Mouse (Mus musculus): Measurements from ENCODE around the gene Sbno2. TPM values are rescaled to one million over a fixed set of nuclear protein-coding genes. Genes with fewer than 3 reads are reported as not detected.

Sbno2 gene
- total and polyA plus RNA-seq, 2 experiments from 2014 or later: 6.8 to 24.2 TPM

- H3K4me1 ChIP-seq (ENCODE audit: insufficient read depth): no peaks in the 10 kb centered on the region
- WGBS: 93% methylated on average over 6 of the region's 6 CpGs
- H3K4me2 ChIP-seq (ENCODE audit: low read depth): no peak overlapping the region
- ATAC-seq (no peak), DNase-seq (no peak)
- no peak for TF ChIP-seq CTCF (IDR thresholded peaks at IDR 0.05; ENCODE audit: low read depth)
- no peak overlapping the region for H3K27ac ChIP-seq (ENCODE audit: low read depth, low read length)
- no peaks in the 10 kb centered on the region for H3K9me3 ChIP-seq (ENCODE audit: low read length)
- H3K36me3 ChIP-seq (ENCODE audit: insufficient read depth): no peaks in the 10 kb centered on the region
- H3K9ac ChIP-seq: no peak overlapping the region
- H3K4me3 ChIP-seq (ENCODE audit: low read depth, low read length): no peak overlapping the region
- no peaks in the 10 kb centered on the region for H3K27me3 ChIP-seq (ENCODE audit: insufficient read depth, low read length)
Measured at GRCm38 (mm10) chr10:80094085-80094484, 11.3 kb downstream of the Sbno2 start.

DNA sequence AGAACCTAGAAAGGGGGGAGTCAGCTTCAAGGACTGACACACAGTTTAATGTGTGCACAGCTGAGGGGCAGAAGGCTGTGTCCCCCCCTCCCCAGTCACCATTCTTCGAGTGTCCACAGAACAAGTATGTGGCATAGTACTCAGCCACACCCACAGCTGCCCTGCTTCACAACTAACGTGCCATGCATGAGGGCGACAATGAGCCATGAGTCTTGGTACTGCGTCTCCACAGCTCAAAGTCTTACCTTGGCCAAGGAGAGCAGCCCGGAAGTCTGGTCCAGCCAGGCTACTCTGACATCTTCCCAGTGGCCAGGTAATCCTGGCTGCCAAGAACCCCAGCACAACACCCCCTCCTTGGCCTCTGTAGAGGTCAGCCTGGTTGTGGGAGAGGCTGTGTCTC is 12.7 kb downstream of the Sbno2 start:
- ATAC-seq (no peak), DNase-seq (no peak)
- no peak overlapping the region for H3K9ac ChIP-seq
- H3K27me3 ChIP-seq (ENCODE audit: insufficient read depth, low read length): no peaks in the 10 kb centered on the region
- H3K27ac ChIP-seq (ENCODE audit: low read depth, low read length): no peak overlapping the region
- no peak for TF ChIP-seq CTCF (IDR thresholded peaks at IDR 0.05; ENCODE audit: low read depth)
- H3K36me3 ChIP-seq (ENCODE audit: insufficient read depth): no peaks in the 10 kb centered on the region
- H3K4me3 ChIP-seq (ENCODE audit: low read depth, low read length): no peak overlapping the region
- H3K4me1 ChIP-seq (ENCODE audit: insufficient read depth): no peaks in the 10 kb centered on the region
- H3K9me3 ChIP-seq (ENCODE audit: low read length): no peaks in the 10 kb centered on the region
- WGBS: 82% methylated on average over 5 of the region's 5 CpGs
- H3K4me2 ChIP-seq (ENCODE audit: low read depth): no peak overlapping the region

- DNase-seq (no peak), ATAC-seq (no peak)
- Histone ChIP-seq H3K4me1 (ENCODE audit: insufficient read depth) (no peaks in the 10 kb centered on the region), H3K36me3 (ENCODE audit: insufficient read depth) (no peaks in the 10 kb centered on the region), H3K9me3 (ENCODE audit: low read length) (no peaks in the 10 kb centered on the region), H3K27me3 (ENCODE audit: insufficient read depth, low read length) (no peaks in the 10 kb centered on the region), H3K27ac (ENCODE audit: low read depth, low read length) (no peak overlapping the region), H3K4me3 (ENCODE audit: low read depth, low read length) (no peak overlapping the region), H3K4me2 (ENCODE audit: low read depth) (no peak overlapping the region), H3K9ac (no peak overlapping the region)
- WGBS: 91% methylated on average over 6 of the region's 6 CpGs
- no peak for TF ChIP-seq CTCF (IDR thresholded peaks at IDR 0.05; ENCODE audit: low read depth)
Measured at GRCm38 (mm10) chr10:80091527-80091926, 13.8 kb downstream of the Sbno2 start.

DNA sequence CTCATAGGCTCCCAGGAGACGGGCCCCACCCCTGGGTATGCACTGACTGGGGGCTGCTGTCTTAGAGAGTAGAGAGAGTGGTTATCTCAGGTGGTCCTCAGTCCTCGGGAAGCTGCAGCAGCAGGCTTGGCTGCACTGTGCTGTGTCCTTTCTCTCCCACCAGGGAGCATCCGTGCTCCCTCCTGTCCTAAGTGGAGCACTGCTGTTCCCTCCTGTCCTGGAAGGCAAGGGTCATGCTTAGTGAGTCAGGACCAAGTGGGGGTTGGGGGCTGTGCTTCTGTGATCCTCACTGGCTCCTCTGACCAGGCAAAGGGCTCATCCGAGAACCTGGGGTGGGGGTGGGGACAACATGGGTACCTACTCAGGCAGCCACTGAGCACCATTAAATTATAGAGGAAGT is 16.2 kb downstream of the Sbno2 start:
- Histone ChIP-seq H3K27me3 (ENCODE audit: insufficient read depth, low read length) (no peaks in the 10 kb centered on the region), H3K27ac (ENCODE audit: low read depth, low read length) (no peak overlapping the region), H3K4me2 (ENCODE audit: low read depth) (no peak overlapping the region), H3K36me3 (ENCODE audit: insufficient read depth) (0 out of 2 replicates have a peak, but pooled peaks cover 4% of the 10 kb centered on the region), H3K9me3 (ENCODE audit: low read length) (no peaks in the 10 kb centered on the region), H3K4me3 (ENCODE audit: low read depth, low read length) (no peak overlapping the region), H3K9ac (no peak overlapping the region), H3K4me1 (ENCODE audit: insufficient read depth) (no peaks in the 10 kb centered on the region)
- no peak for TF ChIP-seq CTCF (IDR thresholded peaks at IDR 0.05; ENCODE audit: low read depth)
- ATAC-seq (no peak), DNase-seq (no peak)
- WGBS: 63% methylated on average over 4 of the region's 4 CpGs

GRCm38 (mm10) chr10:80087483-80087882 is 17.9 kb downstream of the Sbno2 start:
- peaks cover 17% of the 10 kb centered on the region; the same call in 1 of the 2 replicates for H3K36me3 ChIP-seq (ENCODE audit: insufficient read depth)
- no peak overlapping the region for H3K4me3 ChIP-seq (ENCODE audit: low read depth, low read length)
- H3K4me1 ChIP-seq (ENCODE audit: insufficient read depth): no peaks in the 10 kb centered on the region
- no peak overlapping the region for H3K27ac ChIP-seq (ENCODE audit: low read depth, low read length)
- no peak overlapping the region for H3K4me2 ChIP-seq (ENCODE audit: low read depth)
- WGBS: 91% methylated on average over 8 of the region's 8 CpGs
- TF ChIP-seq CTCF (IDR thresholded peaks at IDR 0.05; ENCODE audit: low read depth): no peak
- H3K27me3 ChIP-seq (ENCODE audit: insufficient read depth, low read length): no peaks in the 10 kb centered on the region
- no peak overlapping the region for H3K9ac ChIP-seq
- DNase-seq (no peak), ATAC-seq (no peak)
- H3K9me3 ChIP-seq (ENCODE audit: low read length): no peaks in the 10 kb centered on the region

DNA sequence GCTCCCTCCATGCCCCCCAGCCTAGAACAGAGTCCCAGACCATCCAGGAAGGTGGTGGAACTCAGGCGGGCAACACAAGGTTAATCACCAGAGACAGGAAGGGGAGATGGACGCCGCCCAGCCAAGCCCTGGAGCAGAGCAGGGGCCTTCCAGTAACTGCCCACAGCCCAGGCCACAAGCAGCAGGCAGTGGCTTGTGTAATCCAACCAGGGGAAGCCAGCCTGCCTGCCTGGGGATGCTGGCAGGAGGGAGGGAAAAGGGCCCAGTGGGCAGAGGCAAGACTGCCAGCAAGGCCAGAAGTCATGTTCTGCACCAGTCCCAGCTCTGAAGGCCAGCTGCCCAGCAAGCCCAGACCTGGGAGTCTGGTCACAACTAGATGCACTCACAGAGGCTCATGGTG is 18.5 kb downstream of the Sbno2 start:
- WGBS: 91% methylated on average over 3 of the region's 3 CpGs
- ATAC-seq (no peak), DNase-seq (no peak)
- H3K9me3 ChIP-seq (ENCODE audit: low read length): no peaks in the 10 kb centered on the region
- H3K4me2 ChIP-seq (ENCODE audit: low read depth): no peak overlapping the region
- H3K4me3 ChIP-seq (ENCODE audit: low read depth, low read length): no peak overlapping the region
- TF ChIP-seq CTCF (IDR thresholded peaks at IDR 0.05; ENCODE audit: low read depth): no peak
- no peaks in the 10 kb centered on the region for H3K4me1 ChIP-seq (ENCODE audit: insufficient read depth)
- no peak overlapping the region for H3K27ac ChIP-seq (ENCODE audit: low read depth, low read length)
- no peaks in the 10 kb centered on the region for H3K27me3 ChIP-seq (ENCODE audit: insufficient read depth, low read length)
- no peak overlapping the region for H3K9ac ChIP-seq
- H3K36me3 ChIP-seq (ENCODE audit: insufficient read depth): peaks cover 23% of the 10 kb centered on the region; the same call in 1 of the 2 replicates

DNA sequence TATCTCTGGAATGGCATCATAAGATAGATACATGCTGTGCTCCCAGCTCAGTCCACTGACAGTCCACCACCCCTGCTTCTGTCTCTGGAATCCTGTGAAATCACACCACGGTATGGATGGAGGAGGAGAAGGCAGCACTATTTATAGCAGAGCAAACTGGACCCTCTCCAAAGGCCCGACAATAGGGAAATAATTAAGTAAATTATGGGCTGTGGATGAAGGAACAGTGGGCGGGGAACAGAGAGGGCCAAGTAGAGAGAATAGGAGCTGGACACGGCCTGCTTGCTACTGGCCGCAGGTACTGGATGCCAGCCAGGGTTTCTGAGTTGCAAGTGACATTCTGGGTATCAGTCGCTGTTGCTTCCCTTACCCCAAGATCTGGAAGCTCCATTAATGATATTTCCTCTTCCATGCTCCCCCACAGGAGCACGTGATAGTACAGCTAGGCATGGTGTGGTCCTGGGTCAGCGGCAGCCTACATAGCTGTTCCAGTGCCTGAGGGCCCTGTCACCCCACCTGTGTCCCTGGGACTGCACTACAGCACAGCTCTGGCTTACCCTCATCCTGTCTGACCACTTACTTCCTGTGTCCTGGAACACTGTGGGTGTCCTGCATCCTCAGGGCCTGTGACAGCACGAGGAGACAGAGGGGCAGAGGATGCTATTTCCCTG is 20.4 kb downstream of the Sbno2 start:
- DNase-seq (peak; percentile 22), ATAC-seq (peak; percentile 38)
- H3K27me3 ChIP-seq (ENCODE audit: insufficient read depth, low read length): no peaks in the 10 kb centered on the region
- H3K4me1 ChIP-seq (ENCODE audit: insufficient read depth): no peaks in the 10 kb centered on the region
- H3K9ac ChIP-seq: peak overlapping the region; percentile 10; the same call in 1 of the 2 replicates
- no peak overlapping the region for H3K4me3 ChIP-seq (ENCODE audit: low read depth, low read length)
- TF ChIP-seq CTCF (IDR thresholded peaks at IDR 0.05; ENCODE audit: low read depth): no peak
- no peak overlapping the region for H3K4me2 ChIP-seq (ENCODE audit: low read depth)
- H3K9me3 ChIP-seq (ENCODE audit: low read length): no peaks in the 10 kb centered on the region
- peaks cover 40% of the 10 kb centered on the region for H3K36me3 ChIP-seq (ENCODE audit: insufficient read depth)
- H3K27ac ChIP-seq (ENCODE audit: low read depth, low read length): no peak overlapping the region; the same call in 1 of the 2 replicates
- WGBS: 57% methylated on average over 9 of the region's 9 CpGs

Data from forebrain, postnatal 0 days (tissue).